In genomic region chr3:10112196-10112595, GRCm38 (mm10) we compare ENCODE assay signal across 23 mouse cellular contexts. TPM values are rescaled to one million over a fixed set of nuclear protein-coding genes. Genes with fewer than 3 reads are reported as not detected.
A peak's percentile ranks its signal among the peaks of the same experiment; 100 is the strongest.
DNase-seq lines count a peak whose midpoint lies in the region; ATAC-seq and TF ChIP-seq lines count a peak whose summit lies in the region.
"Had no signal": no experiment of that assay in that cellular context is flagged by ENCODE, and none has a peak within 500 bp of the region (broad histone marks: within the 10 kb centered on the region; RNA-seq: fewer than 3 reads in every experiment).

No protein-coding gene starts in this region.

- no peak for DNase-seq in hindbrain, postnatal 0 days (ENCODE audit: low spot score)
- DNase-seq in hindbrain, embryonic 14.5 days (ENCODE audit: low spot score) = no peak
- DNase-seq in kidney, adult 8-10 months = no peak
- peak; percentile 60 for DNase-seq in kidney, postnatal 0 days (ENCODE audit: low spot score)
- DNase-seq in kidney, postnatal 10 days = no peak
- no peak for DNase-seq in midbrain, postnatal 0 days (ENCODE audit: low spot score)
- DNase-seq: adrenal gland, adult 2 months; adrenal gland, postnatal 10 days; adrenal gland, postnatal 25 days; cerebellum, adult 11 months; cerebellum, adult 18-20 months; cerebellum, adult 8-10 months; cerebellum, adult 9-11 months; cerebellum, postnatal 36 days; embryo, embryonic 11 days had no signal

- H3K27ac ChIP-seq in hindbrain, postnatal 0 days = peak overlapping the region; percentile 54; the same call in 1 of the 2 replicates
- H3K27ac ChIP-seq in hindbrain, embryonic 14.5 days = no peak overlapping the region
- H3K27ac ChIP-seq in kidney, embryonic 15.5 days = no peak overlapping the region
- H3K27ac ChIP-seq in kidney, postnatal 0 days = no peak overlapping the region
- H3K27ac ChIP-seq in midbrain, postnatal 0 days (ENCODE audit: low read depth, low read length) = peak overlapping the region; percentile 47; the same call in 1 of the 2 replicates
- no peak overlapping the region for H3K27ac ChIP-seq in midbrain, embryonic 15.5 days
- H3K27ac ChIP-seq: embryonic facial prominence, embryonic 13.5 days; embryonic facial prominence, embryonic 15.5 days; forebrain, embryonic 10.5 days; forebrain, embryonic 12.5 days had no signal

- no peaks in the 10 kb centered on the region for H3K4me1 ChIP-seq in hindbrain, postnatal 0 days (ENCODE audit: insufficient read depth, low read length)
- H3K4me1 ChIP-seq in hindbrain, embryonic 14.5 days (replicated peaks; ENCODE audit: control insufficient read depth, insufficient read depth, low read length) = no peaks in the 10 kb centered on the region
- H3K4me1 ChIP-seq in kidney, embryonic 15.5 days = no peaks in the 10 kb centered on the region
- H3K4me1 ChIP-seq in kidney, postnatal 0 days (replicated peaks; ENCODE audit: insufficient read depth, low read length) = no peaks in the 10 kb centered on the region
- no peaks in the 10 kb centered on the region for H3K4me1 ChIP-seq in midbrain, postnatal 0 days (ENCODE audit: insufficient read depth, low read length)
- no peaks in the 10 kb centered on the region for H3K4me1 ChIP-seq in midbrain, embryonic 15.5 days
- H3K4me1 ChIP-seq: embryonic facial prominence, embryonic 13.5 days; embryonic facial prominence, embryonic 15.5 days; forebrain, embryonic 10.5 days; forebrain, embryonic 12.5 days had no signal

- H3K36me3 ChIP-seq in hindbrain, postnatal 0 days (ENCODE audit: insufficient read depth, low read length) = no peaks in the 10 kb centered on the region
- no peaks in the 10 kb centered on the region for H3K36me3 ChIP-seq in hindbrain, embryonic 14.5 days (replicated peaks; ENCODE audit: control insufficient read depth, insufficient read depth)
- no peaks in the 10 kb centered on the region for H3K36me3 ChIP-seq in kidney, embryonic 15.5 days
- no peaks in the 10 kb centered on the region for H3K36me3 ChIP-seq in kidney, postnatal 0 days (ENCODE audit: insufficient read depth, low read length)
- no peaks in the 10 kb centered on the region for H3K36me3 ChIP-seq in midbrain, postnatal 0 days (ENCODE audit: insufficient read depth, low read length)
- H3K36me3 ChIP-seq in midbrain, embryonic 15.5 days (replicated peaks) = no peaks in the 10 kb centered on the region
- H3K36me3 ChIP-seq: embryonic facial prominence, embryonic 13.5 days; embryonic facial prominence, embryonic 15.5 days; forebrain, embryonic 10.5 days; forebrain, embryonic 12.5 days had no signal

- H3K4me3 ChIP-seq in hindbrain, postnatal 0 days (ENCODE audit: low read length) = no peak overlapping the region
- H3K4me3 ChIP-seq in hindbrain, embryonic 14.5 days (replicated peaks; ENCODE audit: low read length) = no peak overlapping the region
- no peak overlapping the region for H3K4me3 ChIP-seq in kidney, embryonic 15.5 days (replicated peaks)
- H3K4me3 ChIP-seq in kidney, postnatal 0 days (replicated peaks; ENCODE audit: low read depth, low read length) = no peak overlapping the region
- H3K4me3 ChIP-seq in midbrain, postnatal 0 days (ENCODE audit: low read depth, low read length) = no peak overlapping the region
- H3K4me3 ChIP-seq in midbrain, embryonic 15.5 days = no peak overlapping the region
- H3K4me3 ChIP-seq: embryonic facial prominence, embryonic 13.5 days; embryonic facial prominence, embryonic 15.5 days; erythroblast, embryonic 14.5 days; forebrain, embryonic 10.5 days; forebrain, embryonic 12.5 days had no signal

- H3K4me2 ChIP-seq in hindbrain, postnatal 0 days (ENCODE audit: low read depth, low read length) = no peak overlapping the region
- H3K4me2 ChIP-seq in hindbrain, embryonic 14.5 days (replicated peaks) = no peak overlapping the region
- H3K4me2 ChIP-seq in kidney, embryonic 15.5 days = no peak overlapping the region
- H3K4me2 ChIP-seq in kidney, postnatal 0 days (ENCODE audit: low read length) = no peak overlapping the region
- H3K4me2 ChIP-seq in midbrain, postnatal 0 days (ENCODE audit: low read depth, low read length, poor library complexity, severe bottlenecking) = no peak overlapping the region
- H3K4me2 ChIP-seq in midbrain, embryonic 15.5 days = no peak overlapping the region
- H3K4me2 ChIP-seq: embryonic facial prominence, embryonic 13.5 days; embryonic facial prominence, embryonic 15.5 days; forebrain, embryonic 12.5 days had no signal

- WGBS in hindbrain, postnatal 0 days = 71% methylated on average over 4 of the region's 4 CpGs
- 82% methylated on average over 4 of the region's 4 CpGs for WGBS in hindbrain, embryonic 14.5 days
- WGBS in kidney, embryonic 15.5 days = 45% methylated on average over 4 of the region's 4 CpGs
- 36% methylated on average over 4 of the region's 4 CpGs for WGBS in kidney, postnatal 0 days
- WGBS in midbrain, postnatal 0 days = 72% methylated on average over 4 of the region's 4 CpGs
- 78% methylated on average over 4 of the region's 4 CpGs for WGBS in midbrain, embryonic 15.5 days

- ATAC-seq in hindbrain, postnatal 0 days = no peak
- no peak for ATAC-seq in hindbrain, embryonic 14.5 days (ENCODE audit: low FRiP score)
- ATAC-seq in kidney, embryonic 15.5 days (replicated peaks; ENCODE audit: low FRiP score) = peak; percentile 73
- ATAC-seq in kidney, postnatal 0 days (replicated peaks; ENCODE audit: low FRiP score, low read depth) = no peak
- no peak for ATAC-seq in midbrain, postnatal 0 days (ENCODE audit: low FRiP score)
- ATAC-seq in midbrain, embryonic 15.5 days (replicated peaks) = no peak
- ATAC-seq: forebrain, embryonic 14.5 days had no signal

- no peak overlapping the region for H3K9ac ChIP-seq in hindbrain, postnatal 0 days (replicated peaks; ENCODE audit: low read length)
- H3K9ac ChIP-seq in hindbrain, embryonic 14.5 days = no peak overlapping the region
- no peak overlapping the region for H3K9ac ChIP-seq in kidney, embryonic 15.5 days
- H3K9ac ChIP-seq in kidney, postnatal 0 days (ENCODE audit: low read depth, low read length) = no peak overlapping the region
- no peak overlapping the region for H3K9ac ChIP-seq in midbrain, postnatal 0 days (replicated peaks; ENCODE audit: low read length, poor library complexity, severe bottlenecking)
- no peak overlapping the region for H3K9ac ChIP-seq in midbrain, embryonic 15.5 days
- H3K9ac ChIP-seq: embryonic facial prominence, embryonic 13.5 days; embryonic facial prominence, embryonic 15.5 days; forebrain, embryonic 12.5 days had no signal

- no peaks in the 10 kb centered on the region for H3K9me3 ChIP-seq in hindbrain, postnatal 0 days (ENCODE audit: low read length)
- H3K9me3 ChIP-seq in hindbrain, embryonic 14.5 days (ENCODE audit: control insufficient read depth, low read length) = no peaks in the 10 kb centered on the region
- H3K9me3 ChIP-seq in kidney, embryonic 15.5 days (replicated peaks) = no peaks in the 10 kb centered on the region
- H3K9me3 ChIP-seq in kidney, postnatal 0 days (replicated peaks; ENCODE audit: low read length) = no peaks in the 10 kb centered on the region
- H3K9me3 ChIP-seq in midbrain, postnatal 0 days (ENCODE audit: low read length) = no peaks in the 10 kb centered on the region
- H3K9me3 ChIP-seq in midbrain, embryonic 15.5 days = no peaks in the 10 kb centered on the region
- H3K9me3 ChIP-seq: embryonic facial prominence, embryonic 13.5 days; embryonic facial prominence, embryonic 15.5 days; forebrain, embryonic 10.5 days; forebrain, embryonic 12.5 days had no signal

- no peak for TF ChIP-seq CTCF in hindbrain, postnatal 0 days (IDR thresholded peaks at IDR 0.05; ENCODE audit: low read depth)
- no peak for TF ChIP-seq CTCF in kidney, postnatal 0 days (IDR thresholded peaks at IDR 0.05; ENCODE audit: low read depth)
- no peak for TF ChIP-seq CTCF in midbrain, postnatal 0 days (IDR thresholded peaks at IDR 0.05)

- H3K27me3 ChIP-seq in hindbrain, postnatal 0 days (ENCODE audit: insufficient read depth, low read length) = no peaks in the 10 kb centered on the region
- no peaks in the 10 kb centered on the region for H3K27me3 ChIP-seq in hindbrain, embryonic 14.5 days (ENCODE audit: control insufficient read depth, insufficient read depth, low read length)
- no peaks in the 10 kb centered on the region for H3K27me3 ChIP-seq in kidney, embryonic 15.5 days
- no peaks in the 10 kb centered on the region for H3K27me3 ChIP-seq in kidney, postnatal 0 days (ENCODE audit: insufficient read depth, low read length)
- H3K27me3 ChIP-seq in midbrain, postnatal 0 days (ENCODE audit: insufficient read depth, low read length) = no peaks in the 10 kb centered on the region
- H3K27me3 ChIP-seq in midbrain, embryonic 15.5 days (replicated peaks) = no peaks in the 10 kb centered on the region
- H3K27me3 ChIP-seq: embryonic facial prominence, embryonic 13.5 days; embryonic facial prominence, embryonic 15.5 days; forebrain, embryonic 12.5 days had no signal

RNA-seq across cellular contexts. Expression of gene Gm9833, which starts 24.3 kb away (rescaled TPM):
- 1.4 and 6.4 TPM in 2 replicates for total RNA-seq in hindbrain, postnatal 0 days (2014; rRNA removed)
- polyA plus RNA-seq in hindbrain, postnatal 0 days (2015; fragmentation: Nextera tagmentation; extraction: Ambion mirVana) = 3.7 and 4.3 TPM in 2 replicates
- polyA plus RNA-seq in hindbrain, embryonic 14.5 days (2014; fragmentation: Nextera tagmentation; extraction: Ambion mirVana) = 7.2 and 8.6 TPM in 2 replicates
- polyA plus RNA-seq in kidney, embryonic 15.5 days (2015; fragmentation: Nextera tagmentation; extraction: Ambion mirVana) = 3.9 TPM in 2 replicates
- polyA plus RNA-seq in kidney, postnatal 0 days (2015; fragmentation: Nextera tagmentation; extraction: Ambion mirVana) = 2.6 and 3.2 TPM in 2 replicates
- total RNA-seq in midbrain, postnatal 0 days (2014; rRNA removed) = 4.9 and 5.8 TPM in 2 replicates
- polyA plus RNA-seq in midbrain, postnatal 0 days (2015; fragmentation: Nextera tagmentation; extraction: Ambion mirVana) = 3.9 and 4.3 TPM in 2 replicates
- 7.1 TPM in 2 replicates for polyA plus RNA-seq in midbrain, embryonic 15.5 days (2015; fragmentation: Nextera tagmentation; extraction: Ambion mirVana)
- polyA plus RNA-seq: adrenal gland, adult 2 months had no signal

Comparison
In these comparisons a context has a peak if more than half of its experiments do, and no peak if none do; other contexts are left out.
1. H3K27ac ChIP-seq: peak in hindbrain, postnatal 0 days (single experiment) and midbrain, postnatal 0 days (single experiment); none in hindbrain, embryonic 14.5 days (single experiment), kidney, embryonic 15.5 days (single experiment), kidney, postnatal 0 days (single experiment) and midbrain, embryonic 15.5 days (single experiment).